Mouse (Mus musculus): ENCODE data around the gene Dnah2.

Gene Dnah2

GRCm38 (mm10) chr11:69471491-69471890, 77.4 kb downstream of the Dnah2 start:
- no peak for DNase-seq (ENCODE audit: low read depth, low spot score)

GRCm38 (mm10) chr11:69469301-69469700, 79.6 kb downstream of the Dnah2 start:
- no peak for DNase-seq (ENCODE audit: low read depth, low spot score)

- no peak for DNase-seq (ENCODE audit: low read depth, low spot score)
Observed at GRCm38 (mm10) chr11:69463996-69464395, 84.9 kb downstream of the Dnah2 start.

GRCm38 (mm10) chr11:69461568-69461967, 87.3 kb downstream of the Dnah2 start:
- no peak for DNase-seq (ENCODE audit: low read depth, low spot score)

- no peak for DNase-seq (ENCODE audit: low read depth, low spot score)
Observed at GRCm38 (mm10) chr11:69459883-69460282, 89.0 kb downstream of the Dnah2 start.

GRCm38 (mm10) chr11:69457006-69457579, 91.8 kb downstream of the Dnah2 start:
- no peak for DNase-seq (ENCODE audit: low read depth, low spot score)

- peak; percentile 17 for DNase-seq (ENCODE audit: low read depth, low spot score)
Observed at GRCm38 (mm10) chr11:69452114-69452867, 96.6 kb downstream of the Dnah2 start.

- DNase-seq (ENCODE audit: low read depth, low spot score): no peak
Observed at GRCm38 (mm10) chr11:69447299-69447698, 101.6 kb downstream of the Dnah2 start.

GRCm38 (mm10) chr11:69443328-69443727, 105.6 kb downstream of the Dnah2 start:
- DNase-seq (ENCODE audit: low read depth, low spot score): peak; percentile 17

- DNase-seq (ENCODE audit: low read depth, low spot score): no peak
Observed at GRCm38 (mm10) chr11:69437291-69437690, 111.6 kb downstream of the Dnah2 start.

GRCm38 (mm10) chr11:69433189-69433588, 115.7 kb downstream of the Dnah2 start:
- no peak for DNase-seq (ENCODE audit: low read depth, low spot score)

- no peak for DNase-seq (ENCODE audit: low read depth, low spot score)
Observed at GRCm38 (mm10) chr11:69432640-69432982, 116.3 kb downstream of the Dnah2 start.

- peak; percentile 54 for DNase-seq (ENCODE audit: low read depth, low spot score)
Observed at GRCm38 (mm10) chr11:69431829-69432639, 116.9 kb downstream of the Dnah2 start.

- DNase-seq (ENCODE audit: low read depth, low spot score): no peak
Observed at GRCm38 (mm10) chr11:69430631-69431030, 118.3 kb downstream of the Dnah2 start.

- peak; percentile 46 for DNase-seq (ENCODE audit: low read depth, low spot score)
Observed at GRCm38 (mm10) chr11:69429313-69429712, 119.6 kb downstream of the Dnah2 start.

GRCm38 (mm10) chr11:69428751-69429150, 120.2 kb downstream of the Dnah2 start:
- no peak for DNase-seq (ENCODE audit: low read depth, low spot score)

GRCm38 (mm10) chr11:69426246-69426645, 122.7 kb downstream of the Dnah2 start:
- DNase-seq (ENCODE audit: low read depth, low spot score): no peak

GRCm38 (mm10) chr11:69423885-69424284, 125.0 kb downstream of the Dnah2 start:
- DNase-seq (ENCODE audit: low read depth, low spot score): no peak

GRCm38 (mm10) chr11:69422842-69423241, 126.1 kb downstream of the Dnah2 start:
- no peak for DNase-seq (ENCODE audit: low read depth, low spot score)

- DNase-seq (ENCODE audit: low read depth, low spot score): no peak
Observed at GRCm38 (mm10) chr11:69421131-69421977, 127.6 kb downstream of the Dnah2 start.

- no peak for DNase-seq (ENCODE audit: low read depth, low spot score)
Observed at GRCm38 (mm10) chr11:69420554-69421000, 128.3 kb downstream of the Dnah2 start.

Data from skeletal muscle tissue, adult 2 months (tissue).